Mouse (Mus musculus) erythroblast, embryonic 14.5 days (primary cell): ENCODE results near the gene Tmem176a.

Source experiments
- GATA1 ChIP-seq: IDR thresholded peaks from 2 replicates; pipeline ENCODE4 v1.6.1; 2012; ENCODE audit warnings: low read length, inconsistent platforms, mixed read lengths
- TAL1 ChIP-seq: IDR thresholded peaks from 3 replicates; pipeline ENCODE4 v1.6.1; 2012; ENCODE audit warnings: low read length, inconsistent platforms, mixed read lengths

DNA sequence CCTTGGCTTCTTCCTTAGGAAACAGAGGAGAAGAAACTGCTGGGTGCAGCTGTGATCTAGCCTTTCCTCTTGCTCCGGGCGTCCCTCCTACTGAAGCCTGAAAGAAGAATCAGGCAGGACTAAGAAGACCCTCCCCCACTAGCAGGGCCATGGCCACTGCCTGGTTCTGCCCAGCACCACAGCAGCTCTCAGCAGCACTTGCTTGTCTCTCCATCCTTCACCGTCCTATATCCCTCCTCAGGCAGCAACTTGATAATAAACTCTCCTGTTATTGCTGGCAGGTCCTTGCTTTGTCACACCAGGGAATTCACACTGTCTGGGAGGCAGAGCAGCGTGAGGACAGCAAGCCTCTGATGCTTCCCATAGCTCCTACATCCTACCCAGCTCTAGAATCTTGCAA, 4.4 kb downstream of the Tmem176a start:
- no peak for TF ChIP-seq GATA1
- no peak for TF ChIP-seq TAL1
